Mouse (Mus musculus): ENCODE measurements around the gene Csf1. TPM values are rescaled to one million over a fixed set of nuclear protein-coding genes. Genes with fewer than 3 reads are reported as not detected.

The Csf1 gene
- 10 to 100 TPM; 25.8 to 26.4 TPM for total RNA-seq (2021)
- long read RNA-seq, experiment 1, full-length matches to known transcripts = 9 of 18 reads
- long read RNA-seq, experiment 1, partial matches to known transcripts = 6 of 18 reads
- long read RNA-seq, experiment 1, other reads (novel, unspliced or antisense) = 3 of 18 reads
- long read RNA-seq, experiment 2, full-length matches to known transcripts = 11 of 21 reads
- long read RNA-seq, experiment 2, partial matches to known transcripts = 6 of 21 reads
- long read RNA-seq, experiment 2, other reads (novel, unspliced or antisense) = 4 of 21 reads

DNA sequence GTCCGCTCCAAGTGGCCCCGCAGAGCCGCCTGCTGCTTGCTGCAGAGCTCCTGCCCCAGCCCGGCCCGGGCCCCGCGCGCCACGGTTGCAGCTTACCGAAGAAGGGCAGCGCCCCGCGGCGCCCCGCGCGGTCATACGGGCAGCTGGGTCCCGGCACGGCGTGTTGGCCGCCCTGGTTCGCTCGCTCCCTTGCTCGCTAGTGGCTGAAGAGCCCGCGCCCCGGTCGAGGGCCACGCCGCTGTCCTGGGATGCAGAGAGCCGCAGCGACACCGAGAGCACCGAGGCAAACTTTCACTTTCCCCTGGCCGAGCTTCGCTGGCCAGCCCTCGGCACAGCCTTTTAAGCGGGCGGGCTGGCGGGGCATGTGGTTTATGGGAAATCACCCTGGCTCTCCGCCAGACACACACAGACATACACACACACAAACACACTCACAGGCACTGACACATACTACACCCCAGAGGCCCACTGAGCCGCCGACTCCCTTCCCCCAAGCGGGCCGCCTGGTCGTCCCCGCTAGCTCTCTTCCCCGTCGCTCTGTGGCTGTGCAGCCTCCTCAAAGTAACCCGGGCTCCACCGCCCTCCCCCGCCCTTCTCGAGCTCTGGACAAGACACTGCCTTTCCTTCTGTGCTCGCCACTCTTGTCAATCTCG is at the start of gene Csf1:
Csf1 (minus strand) TSS at position 541 of the 653 bp plus-strand sequence.
- peak; percentile 84 to 86 for DNase-seq (ENCODE audit: low spot score in 2 of 2)

DNA sequence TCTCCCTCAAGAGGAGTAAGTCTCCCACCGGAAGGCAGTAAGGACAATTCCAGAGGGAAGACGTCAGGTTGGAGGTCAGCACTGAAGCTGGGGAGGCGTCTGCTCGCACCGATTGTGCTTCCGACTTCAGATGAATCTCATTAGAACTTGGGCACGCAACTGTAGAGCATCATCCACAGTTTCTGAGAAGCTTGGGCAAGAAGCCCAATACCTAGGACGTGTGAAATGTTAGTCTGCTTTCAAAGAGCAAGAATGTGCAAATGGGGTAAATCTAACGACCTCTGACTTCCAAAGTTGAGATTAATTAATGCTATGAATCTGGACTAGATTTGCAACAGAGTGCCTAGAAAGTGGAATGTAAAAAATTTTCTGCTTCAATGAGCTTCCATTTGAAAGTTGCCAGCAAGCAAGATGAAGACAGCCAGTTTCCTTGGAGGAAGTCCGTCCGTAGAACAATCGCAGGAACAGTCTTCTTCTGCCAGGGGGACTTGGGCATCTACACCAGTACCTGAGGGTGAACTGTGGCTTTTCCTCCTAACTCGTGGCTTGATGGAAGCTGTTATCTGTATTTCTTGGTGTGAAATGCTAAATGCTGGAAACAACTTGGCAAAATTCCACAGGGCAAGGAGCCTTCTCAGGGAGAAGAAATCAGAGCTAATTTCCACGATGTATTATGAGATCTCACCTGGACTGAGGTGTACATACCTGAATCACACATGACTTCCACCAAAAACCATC is 47.9 kb upstream of the Csf1 start:
- DNase-seq (ENCODE audit: low spot score in 2 of 2) = no peak

DNA sequence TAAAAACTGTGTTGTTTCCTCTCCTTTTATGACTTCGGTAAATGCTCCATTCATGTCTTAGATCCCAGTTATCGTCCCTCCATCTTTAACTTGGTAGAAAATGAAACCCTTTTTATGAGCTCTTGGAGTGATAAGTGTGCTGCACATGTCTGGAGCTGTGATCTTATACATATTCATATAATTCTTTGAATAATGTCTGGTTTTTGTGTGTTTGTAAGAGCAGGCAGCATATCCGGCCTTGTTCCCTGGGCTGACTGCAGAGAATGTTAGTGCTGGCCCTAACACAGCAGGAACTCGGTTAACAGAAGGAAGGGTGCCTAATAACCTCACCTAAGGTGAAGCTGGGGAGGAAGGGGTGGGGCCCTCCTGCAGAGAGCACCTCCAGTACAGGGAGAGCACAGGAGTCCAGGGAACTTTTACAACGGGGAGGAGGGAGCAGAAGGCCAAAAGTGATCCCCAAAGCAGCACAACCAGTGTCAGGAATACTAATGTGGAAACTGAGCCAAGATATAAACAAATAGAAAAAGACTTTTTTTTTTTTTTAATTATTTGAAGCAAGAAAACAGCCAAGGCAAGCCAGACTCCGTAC is 47.2 kb upstream of the Csf1 start:
- DNase-seq (ENCODE audit: low spot score in 2 of 2) = no peak

DNA sequence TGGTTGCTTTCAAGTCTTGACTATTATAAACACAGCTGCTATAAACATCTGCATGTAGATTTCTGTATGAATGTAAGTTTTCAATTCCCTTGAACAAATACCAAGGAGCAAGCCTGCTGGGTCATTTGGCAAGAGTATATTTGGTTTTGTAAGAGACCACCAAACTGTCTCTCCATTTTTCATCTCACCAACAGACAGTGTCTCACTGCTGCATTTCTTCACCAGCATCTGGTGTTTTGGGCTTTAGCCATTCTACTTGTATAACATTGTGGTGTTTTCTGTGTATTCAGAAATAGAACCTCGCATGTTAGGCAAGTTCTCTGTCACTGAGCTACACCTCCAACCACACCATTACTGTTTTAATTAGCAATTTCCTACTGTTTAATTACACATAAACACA is 46.6 kb upstream of the Csf1 start:
- DNase-seq (ENCODE audit: low spot score in 2 of 2) = no peak

DNA sequence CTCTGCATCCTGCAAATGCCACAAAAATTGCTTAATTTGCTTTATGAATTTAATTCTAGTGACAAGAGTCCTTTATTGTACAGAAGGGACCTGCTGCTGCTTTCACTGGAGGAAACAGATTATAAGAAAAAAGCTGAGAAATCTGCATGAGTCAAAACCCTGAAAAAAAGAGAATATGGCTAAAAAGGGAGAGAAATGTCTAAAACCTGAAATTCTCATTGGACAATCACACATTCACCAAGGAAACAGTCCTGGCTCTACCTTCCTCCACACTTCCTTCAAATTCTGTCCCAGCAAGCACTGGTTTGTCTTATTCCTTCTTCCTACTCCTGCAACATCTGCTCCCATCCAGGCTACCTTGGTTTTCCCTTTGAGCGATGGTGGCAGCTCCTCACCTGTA is 44.5 kb upstream of the Csf1 start:
- no peak for DNase-seq (ENCODE audit: low spot score in 2 of 2)

DNA sequence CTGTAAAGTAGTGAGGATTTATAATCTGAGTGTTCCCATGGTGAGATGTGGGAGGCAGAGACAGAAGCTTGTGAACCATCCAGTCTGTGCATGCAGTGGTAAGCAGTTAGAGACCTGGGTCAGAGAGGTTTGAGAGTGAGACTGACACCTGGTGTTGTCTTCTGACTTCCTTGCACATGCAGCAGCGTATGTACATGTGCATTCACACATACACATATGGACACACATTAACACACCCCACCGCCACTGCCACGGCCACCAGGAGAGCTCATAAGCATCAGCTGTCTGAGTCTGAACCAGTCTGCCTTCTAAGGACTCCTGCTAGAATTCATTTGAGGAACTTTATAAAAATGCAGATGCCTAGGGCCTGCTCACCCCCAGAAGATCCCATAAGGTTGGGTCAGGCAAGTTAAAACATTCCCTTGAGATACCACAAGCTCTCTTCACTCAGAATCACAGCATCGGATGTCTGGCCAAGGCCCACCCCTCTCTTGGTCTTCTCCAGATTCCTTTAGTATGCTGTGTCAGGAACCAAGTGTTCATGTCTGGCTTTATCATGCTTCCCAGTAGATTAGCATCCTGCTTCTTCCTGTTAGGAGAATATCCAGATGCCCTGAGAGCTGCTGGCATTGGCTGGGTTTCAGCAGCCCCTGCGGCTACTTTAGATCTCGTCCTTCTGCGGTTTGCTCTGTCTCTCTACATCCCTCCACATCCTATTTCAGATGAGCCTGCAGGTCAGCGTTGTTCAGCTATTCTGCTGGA is 42.1 kb upstream of the Csf1 start:
- no peak for DNase-seq (ENCODE audit: low spot score in 2 of 2)

DNA sequence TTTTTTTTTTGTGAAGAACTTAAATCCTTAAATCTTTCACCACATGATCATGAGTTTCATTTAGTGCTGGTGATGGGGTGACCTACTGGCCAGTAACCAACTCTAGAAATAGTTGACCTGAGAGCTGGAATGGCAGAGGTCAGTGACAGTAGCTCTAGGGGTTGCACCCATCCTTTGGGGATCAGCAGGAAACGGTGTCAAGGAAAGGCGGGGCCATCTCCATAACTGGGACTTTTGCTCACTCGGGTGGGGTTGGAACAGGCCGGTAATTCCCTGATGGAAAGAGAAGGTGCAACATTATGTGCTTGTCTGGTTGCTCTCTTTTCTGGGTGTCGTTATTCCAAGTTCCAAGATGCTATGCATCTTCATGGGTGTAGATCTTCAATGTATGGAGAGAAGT is 38.7 kb upstream of the Csf1 start:
- no peak for DNase-seq (ENCODE audit: low spot score in 2 of 2)

DNA sequence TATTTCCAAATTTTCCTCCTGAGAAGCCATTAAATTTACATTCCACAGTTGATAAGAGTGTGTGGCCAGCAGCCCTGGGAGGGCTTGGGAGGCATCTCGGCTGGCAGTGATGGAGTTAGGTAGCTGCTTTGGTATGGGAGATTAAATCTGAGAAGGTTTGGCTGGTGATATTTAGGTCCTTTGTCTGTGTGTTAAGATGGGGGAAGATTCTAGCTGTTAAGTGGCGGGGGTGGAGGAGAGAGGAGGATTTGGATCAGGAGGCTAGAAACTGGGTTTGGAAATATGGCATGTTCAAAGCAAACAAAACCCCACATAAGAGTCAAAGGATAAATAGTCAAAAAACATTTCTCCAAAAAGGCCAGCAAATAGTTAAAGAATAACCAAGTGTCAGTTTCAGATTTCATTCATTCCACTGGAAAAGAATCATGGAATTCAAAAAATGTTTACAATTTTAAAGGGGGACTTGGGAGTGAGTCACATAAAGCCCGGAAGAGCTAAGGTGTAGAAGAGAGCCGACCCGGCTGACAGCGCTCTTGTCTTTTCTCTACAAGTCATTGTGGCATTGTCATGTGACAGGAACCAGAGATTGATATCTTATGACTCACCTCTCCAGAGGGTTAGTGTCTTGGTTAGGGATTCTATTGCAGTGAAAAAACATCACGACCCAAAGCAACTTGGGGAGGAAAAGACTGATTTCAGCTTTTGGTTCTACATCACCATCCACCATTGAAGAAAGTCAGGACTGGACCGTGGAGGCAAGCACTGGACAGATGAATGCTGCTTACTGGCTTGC is 36.1 kb upstream of the Csf1 start:
- DNase-seq (ENCODE audit: low spot score in 2 of 2) = no peak

DNA sequence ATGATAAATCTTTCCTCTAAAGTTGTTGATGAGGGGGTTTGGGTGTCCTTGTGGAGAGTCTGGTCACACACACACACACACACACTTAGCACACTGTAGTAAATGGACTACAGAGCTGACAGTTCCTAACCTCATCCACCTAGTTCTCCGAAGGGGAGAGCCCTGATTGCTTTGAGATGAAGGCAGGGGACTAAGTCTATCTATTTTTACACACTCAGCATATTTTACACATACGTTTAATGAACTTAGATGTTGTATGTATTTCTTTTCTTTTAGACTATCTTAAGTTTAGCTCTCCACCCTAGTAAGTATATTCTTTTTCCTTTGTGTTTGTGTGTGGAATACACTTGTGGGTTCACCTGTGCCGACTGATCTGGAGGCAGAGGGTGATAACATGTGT is 34.6 kb upstream of the Csf1 start:
- no peak for DNase-seq (ENCODE audit: low spot score in 2 of 2)

DNA sequence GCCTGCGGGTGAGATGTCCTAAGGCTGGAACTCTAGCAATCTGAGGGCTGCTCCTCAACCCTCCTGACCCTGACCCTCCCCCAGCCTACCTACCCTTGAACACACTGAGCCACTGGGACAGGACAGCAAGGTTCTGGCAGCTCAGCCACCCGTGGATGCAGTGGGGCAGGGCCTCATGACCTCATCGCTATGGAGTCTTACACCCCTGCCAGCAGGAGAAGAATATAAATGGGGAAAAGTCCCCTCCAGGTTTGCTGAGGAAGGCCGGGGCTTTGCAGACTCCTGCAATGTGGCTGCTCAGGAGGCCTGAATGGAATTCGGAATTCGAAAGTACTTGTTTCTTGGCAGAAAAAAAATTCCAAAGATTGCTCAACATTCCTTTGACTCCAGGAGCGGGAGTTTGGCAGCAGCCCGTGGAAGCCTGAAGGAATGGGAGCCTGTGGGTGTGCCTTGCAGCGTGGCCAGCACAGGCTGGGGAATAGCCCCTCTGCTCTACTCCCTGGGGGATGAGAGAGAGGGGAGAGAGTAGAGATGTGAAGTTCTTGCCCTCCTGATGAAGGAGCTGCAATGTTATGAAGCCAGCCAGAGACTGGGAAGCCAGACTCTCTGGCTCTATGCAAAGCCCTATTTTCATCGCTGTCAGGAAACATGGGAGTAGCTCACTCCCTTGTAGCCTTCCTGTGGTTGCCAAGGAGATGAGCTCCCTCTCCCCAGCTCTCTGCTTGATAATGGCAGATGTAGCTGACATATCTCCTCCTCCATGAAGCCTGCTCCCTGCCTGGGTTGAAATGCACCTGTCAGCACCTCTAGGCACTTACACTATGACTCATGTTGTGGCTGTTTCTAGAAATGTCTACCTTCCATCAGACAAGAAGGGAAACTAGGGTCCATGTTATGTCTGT is 33.3 kb upstream of the Csf1 start:
- DNase-seq (ENCODE audit: low spot score in 2 of 2) = peak; percentile 36 to 75

DNA sequence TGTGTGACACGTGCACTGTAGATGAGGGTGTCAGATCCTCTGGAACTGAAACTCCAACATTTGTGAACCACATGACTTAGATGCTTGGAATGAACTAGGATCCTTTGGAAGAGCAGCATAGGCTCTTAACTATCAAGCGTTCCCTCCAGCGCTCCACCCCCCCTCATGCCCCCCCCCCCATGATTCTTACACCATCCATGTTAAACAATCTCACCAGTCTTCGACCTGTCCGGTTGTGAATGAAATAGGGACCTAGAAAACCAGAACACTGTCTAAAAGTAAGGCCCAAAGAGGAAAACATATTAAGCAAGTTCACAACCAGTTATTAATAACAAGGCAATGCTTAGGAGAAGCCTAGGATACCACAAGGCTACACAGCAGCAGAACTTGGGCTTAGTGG is 32.5 kb upstream of the Csf1 start:
- no peak for DNase-seq (ENCODE audit: low spot score in 2 of 2)

DNA sequence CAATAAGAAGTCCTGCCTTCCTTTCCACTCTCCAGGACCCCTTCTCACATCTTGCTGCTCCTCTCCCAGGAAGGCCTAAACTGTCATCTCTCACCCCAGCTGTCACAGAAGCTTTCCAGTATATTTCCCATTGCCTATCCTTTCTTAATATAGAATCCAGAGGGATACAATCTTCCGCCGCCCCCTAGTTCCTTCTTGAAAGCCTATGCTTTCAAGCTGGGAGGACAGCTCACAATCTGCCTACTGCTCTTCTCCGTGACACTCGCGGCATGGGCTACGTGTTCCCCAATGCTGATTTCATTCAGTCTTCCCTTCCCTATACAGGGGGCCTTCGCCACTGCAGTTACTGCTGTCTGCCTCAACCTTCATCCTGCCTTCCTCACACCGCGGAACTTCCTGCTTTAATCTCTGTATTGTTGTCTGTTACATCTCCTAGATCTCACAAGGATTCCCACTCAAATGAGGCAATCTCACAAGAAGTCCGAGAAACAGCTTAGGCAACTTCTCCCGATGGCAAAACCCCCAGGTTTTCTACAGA is 30.6 kb upstream of the Csf1 start:
- no peak for DNase-seq (ENCODE audit: low spot score in 2 of 2)

DNA sequence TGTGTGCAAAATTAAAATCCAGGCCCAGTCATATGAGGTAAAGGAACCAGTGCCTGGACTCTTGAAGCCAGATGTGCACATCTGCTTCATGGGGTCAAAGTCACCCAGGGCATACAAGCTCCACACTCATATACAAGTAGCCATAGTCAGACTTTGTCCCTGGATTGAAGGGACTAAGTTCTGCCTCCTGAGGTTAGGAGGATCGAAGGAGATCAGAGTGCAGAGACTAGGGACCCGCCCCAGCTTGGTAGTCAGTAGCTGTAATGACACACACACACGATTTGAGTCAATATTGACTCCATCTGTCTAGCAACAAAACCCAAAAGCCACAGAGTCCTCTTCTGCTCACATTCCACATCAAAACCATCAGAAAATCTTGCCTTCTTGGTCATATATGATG is 30.0 kb upstream of the Csf1 start:
- DNase-seq (ENCODE audit: low spot score in 2 of 2) = no peak

DNA sequence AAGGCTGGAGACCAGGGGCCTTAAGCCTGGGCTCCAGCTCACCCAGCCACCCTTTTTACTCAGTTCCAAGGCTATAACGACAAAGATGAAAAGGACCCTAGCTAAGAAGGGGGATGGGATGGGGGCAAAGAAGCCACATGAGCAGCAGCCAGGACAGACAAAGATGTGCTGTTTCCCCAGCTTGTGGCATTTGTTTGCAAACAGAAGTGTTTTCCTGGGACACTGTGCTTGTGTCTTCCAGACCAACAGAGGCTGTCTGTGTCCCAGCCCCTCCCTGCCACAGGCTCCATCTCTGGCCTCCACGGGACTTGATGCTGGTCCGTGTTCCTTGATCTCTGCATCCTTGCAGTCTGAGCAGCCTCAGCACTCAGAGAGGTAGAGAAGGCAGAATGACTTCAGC is 28.6 kb upstream of the Csf1 start:
- DNase-seq (ENCODE audit: low spot score in 2 of 2) = no peak

DNA sequence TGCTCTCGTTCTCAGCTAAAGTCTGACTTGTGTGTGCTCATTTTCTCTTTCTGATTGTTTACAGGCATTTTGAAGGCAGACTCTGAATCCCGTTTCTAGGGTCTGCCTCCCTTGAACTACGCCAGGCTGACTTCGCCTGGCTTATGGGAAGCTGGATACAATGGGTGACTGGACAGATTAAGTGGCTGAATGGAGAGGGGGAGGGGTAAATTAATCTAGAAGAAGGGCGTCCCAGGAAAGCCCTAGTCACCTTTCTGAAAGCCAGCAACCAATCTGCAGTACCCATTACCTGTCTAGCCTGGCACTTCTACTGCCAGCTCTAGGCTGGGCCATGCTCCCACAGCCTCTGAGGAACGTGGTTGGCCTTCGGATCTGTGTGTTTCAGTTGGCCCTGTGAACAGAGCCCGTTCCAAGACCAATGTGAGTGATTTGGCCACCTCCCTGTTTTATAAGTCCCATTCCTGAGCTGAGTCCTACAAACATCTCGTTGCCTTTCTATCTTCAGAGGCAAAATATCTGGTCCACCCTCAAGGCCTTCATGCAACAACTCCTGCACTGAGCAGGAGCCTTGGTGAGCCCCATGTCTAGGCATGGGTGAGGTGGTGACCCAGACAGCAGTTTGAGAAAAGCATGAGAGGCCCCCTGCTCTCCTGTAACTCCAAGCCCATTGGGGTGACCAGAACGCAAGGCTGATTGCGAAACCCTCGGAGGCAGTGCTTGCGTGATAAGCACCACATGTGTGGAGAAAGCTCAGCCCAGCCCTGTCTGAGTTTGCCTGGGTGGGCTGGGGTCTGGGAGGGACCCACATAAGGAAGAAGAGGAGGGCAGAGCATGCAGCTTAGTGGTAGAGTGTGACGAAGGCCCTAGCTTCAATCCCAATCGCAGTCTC is 27.6 kb upstream of the Csf1 start:
- no peak for DNase-seq (ENCODE audit: low spot score in 2 of 2)

DNA sequence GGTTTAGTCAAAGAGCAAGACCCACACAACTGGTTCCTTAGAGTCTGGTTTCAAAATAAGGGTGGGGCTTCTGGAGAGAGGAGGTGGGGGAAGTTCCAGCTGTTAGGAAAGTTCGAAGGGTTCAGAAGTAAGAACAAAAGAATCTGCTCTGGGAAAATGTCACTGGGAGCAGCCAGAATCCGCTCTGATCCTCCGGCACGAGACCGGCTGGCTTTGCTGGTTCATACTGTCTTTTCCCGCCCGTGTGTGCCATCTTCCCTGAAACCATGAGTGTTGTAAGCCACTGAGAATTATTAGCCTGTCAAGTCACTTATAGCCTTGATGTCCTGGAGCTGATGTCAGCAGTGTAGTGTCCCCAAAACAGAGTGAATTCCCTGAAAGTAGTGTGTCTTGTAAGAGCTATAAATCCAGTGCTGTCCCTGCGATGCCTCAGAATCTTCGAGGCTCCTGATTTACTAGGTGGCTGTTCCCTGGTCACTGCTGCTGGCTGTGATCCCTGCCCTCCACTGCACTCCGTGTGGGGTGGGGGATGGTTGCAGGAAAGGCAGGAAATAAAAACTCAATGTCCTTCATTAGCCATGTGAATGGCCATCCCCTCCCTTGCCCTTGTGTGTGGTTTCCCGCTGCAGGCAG is 26.8 kb upstream of the Csf1 start:
- no peak for DNase-seq (ENCODE audit: low spot score in 2 of 2)

DNA sequence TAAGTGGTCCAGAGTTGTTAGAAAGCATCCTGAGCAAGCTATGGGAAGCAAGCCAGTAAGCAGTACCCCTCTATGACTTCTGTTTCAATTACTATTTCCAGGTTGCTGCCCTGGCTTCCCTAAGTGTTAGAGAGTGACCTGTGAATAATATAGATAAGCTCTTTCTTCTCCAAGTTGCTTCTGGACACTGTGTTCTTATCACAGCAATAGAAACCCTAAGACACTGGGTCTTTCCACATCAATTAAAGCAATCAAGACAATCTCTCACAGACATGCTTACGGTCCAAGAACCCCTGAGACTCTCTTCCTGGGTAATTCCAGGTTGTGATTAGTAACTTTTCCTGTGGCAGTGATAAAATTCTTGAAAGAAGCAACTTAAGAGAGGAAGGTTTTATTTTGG is 26.1 kb upstream of the Csf1 start:
- DNase-seq (ENCODE audit: low spot score in 2 of 2) = no peak

DNA sequence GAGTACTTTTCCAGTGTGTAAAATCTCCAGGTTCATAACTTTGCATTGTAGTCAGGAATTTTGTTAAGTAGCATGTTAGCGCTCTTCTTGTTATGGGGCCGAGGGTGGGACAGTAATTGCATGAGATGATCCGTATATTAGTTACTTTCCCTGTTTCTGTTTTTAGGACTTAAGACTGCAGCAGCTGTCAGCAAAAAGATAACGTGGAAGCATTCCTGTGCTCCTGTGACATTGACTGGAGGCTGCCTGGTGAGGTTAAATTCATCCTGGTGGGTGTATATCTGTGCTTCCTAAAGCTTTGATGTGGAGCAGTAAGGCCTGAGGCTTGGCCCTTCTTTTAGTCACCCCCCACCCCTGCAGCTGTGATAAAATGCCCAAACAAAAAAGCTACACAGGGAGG is 25.3 kb upstream of the Csf1 start:
- DNase-seq (ENCODE audit: low spot score in 2 of 2) = no peak

Measured in gastrocnemius, postnatal 4 days (tissue).